Mouse (Mus musculus): ENCODE results near the gene Birc5. TPM values are rescaled to one million over a fixed set of nuclear protein-coding genes. Genes with fewer than 3 reads are reported as not detected.
A peak's percentile ranks its signal among the peaks of the same experiment; 100 is the strongest.

Gene Birc5
- polyA plus RNA-seq, 1 experiment from 2014 or later: 352 TPM

- Histone ChIP-seq H3K4me3 (no peak overlapping the region), H3K4me1 (peaks cover 47% of the 10 kb centered on the region), H3K9me3 (no peaks in the 10 kb centered on the region), H3K27ac (peak overlapping the region; percentile 64), H3K27me3 (no peaks in the 10 kb centered on the region; the same call in 1 of the 2 replicates), H3K36me3 (no peaks in the 10 kb centered on the region), H3K4me2 (peak overlapping the region; percentile 38), H3K9ac (0 out of 2 replicates have a peak overlapping the region, but pooled peaks have one; percentile 20)
- ATAC-seq (ENCODE audit: borderline replicate concordance, extremely low read depth, low FRiP score, low TSS enrichment): peak; percentile 21; the same call in 1 of the 2 replicates
- WGBS: 14% methylated on average over 13 of the region's 13 CpGs
Observed at GRCm38 (mm10) chr11:117877917-117878745, 29.1 kb downstream of the Birc5 start.

- no peak overlapping the region for H3K9ac ChIP-seq
- no peak for ATAC-seq (ENCODE audit: borderline replicate concordance, extremely low read depth, low FRiP score, low TSS enrichment)
- WGBS: 29% methylated on average over 8 of the region's 8 CpGs
- H3K36me3 ChIP-seq: no peaks in the 10 kb centered on the region
- no peaks in the 10 kb centered on the region; the same call in 1 of the 2 replicates for H3K27me3 ChIP-seq
- peak overlapping the region; percentile 38 for H3K4me2 ChIP-seq
- H3K4me3 ChIP-seq: no peak overlapping the region
- peaks cover 47% of the 10 kb centered on the region for H3K4me1 ChIP-seq
- H3K9me3 ChIP-seq: no peaks in the 10 kb centered on the region
- peak overlapping the region; percentile 64 for H3K27ac ChIP-seq
Observed at GRCm38 (mm10) chr11:117878892-117879291, 29.8 kb downstream of the Birc5 start.

GRCm38 (mm10) chr11:117879676-117880075 is 30.6 kb downstream of the Birc5 start:
- no peaks in the 10 kb centered on the region; the same call in 1 of the 2 replicates for H3K27me3 ChIP-seq
- H3K9me3 ChIP-seq: no peaks in the 10 kb centered on the region
- no peak overlapping the region for H3K4me3 ChIP-seq
- no peak overlapping the region for H3K27ac ChIP-seq
- H3K4me2 ChIP-seq: no peak overlapping the region
- H3K36me3 ChIP-seq: no peaks in the 10 kb centered on the region
- H3K9ac ChIP-seq: no peak overlapping the region
- no peak for ATAC-seq (ENCODE audit: borderline replicate concordance, extremely low read depth, low FRiP score, low TSS enrichment)
- peaks cover 47% of the 10 kb centered on the region for H3K4me1 ChIP-seq
- 84% methylated on average over 6 of the region's 6 CpGs for WGBS

- Histone ChIP-seq H3K4me3 (no peak overlapping the region), H3K27ac (0 out of 2 replicates have a peak overlapping the region, but pooled peaks have one; percentile 4), H3K9me3 (no peaks in the 10 kb centered on the region), H3K4me1 (peaks cover 47% of the 10 kb centered on the region), H3K36me3 (no peaks in the 10 kb centered on the region), H3K4me2 (no peak overlapping the region), H3K9ac (no peak overlapping the region), H3K27me3 (no peaks in the 10 kb centered on the region; the same call in 1 of the 2 replicates)
- ATAC-seq (ENCODE audit: borderline replicate concordance, extremely low read depth, low FRiP score, low TSS enrichment): no peak
- whole genome bisulfite sequencing: 82% methylated on average over 9 of the region's 9 CpGs
Observed at GRCm38 (mm10) chr11:117880336-117880976, 31.4 kb downstream of the Birc5 start.

GRCm38 (mm10) chr11:117880977-117881358 is 31.9 kb downstream of the Birc5 start:
- no peak overlapping the region for H3K4me2 ChIP-seq
- no peaks in the 10 kb centered on the region; the same call in 1 of the 2 replicates for H3K27me3 ChIP-seq
- H3K9ac ChIP-seq: peak overlapping the region; percentile 8; the same call in 1 of the 2 replicates
- H3K4me3 ChIP-seq: no peak overlapping the region
- ATAC-seq (ENCODE audit: borderline replicate concordance, extremely low read depth, low FRiP score, low TSS enrichment): no peak
- no peaks in the 10 kb centered on the region for H3K9me3 ChIP-seq
- WGBS: 72% methylated on average over 6 of the region's 6 CpGs
- H3K4me1 ChIP-seq: peaks cover 45% of the 10 kb centered on the region
- peak overlapping the region; percentile 84 for H3K27ac ChIP-seq
- H3K36me3 ChIP-seq: no peaks in the 10 kb centered on the region

GRCm38 (mm10) chr11:117881787-117882186 is 32.7 kb downstream of the Birc5 start:
- H3K9me3 ChIP-seq: no peaks in the 10 kb centered on the region
- H3K36me3 ChIP-seq: no peaks in the 10 kb centered on the region
- H3K4me1 ChIP-seq: peaks cover 46% of the 10 kb centered on the region
- no peaks in the 10 kb centered on the region; the same call in 1 of the 2 replicates for H3K27me3 ChIP-seq
- 0 out of 2 replicates have a peak overlapping the region, but pooled peaks have one; percentile 8 for H3K9ac ChIP-seq
- no peak overlapping the region for H3K4me3 ChIP-seq
- peak; percentile 71; the same call in 1 of the 2 replicates for ATAC-seq (ENCODE audit: borderline replicate concordance, extremely low read depth, low FRiP score, low TSS enrichment)
- peak overlapping the region; percentile 84 for H3K27ac ChIP-seq
- peak overlapping the region; percentile 7; the same call in 1 of the 2 replicates for H3K4me2 ChIP-seq
- 4% methylated on average over 8 of the region's 8 CpGs for WGBS

- Histone ChIP-seq H3K27ac (peak overlapping the region; percentile 84), H3K4me2 (0 out of 2 replicates have a peak overlapping the region, but pooled peaks have one; percentile 7), H3K27me3 (no peaks in the 10 kb centered on the region; the same call in 1 of the 2 replicates), H3K4me3 (no peak overlapping the region), H3K9me3 (no peaks in the 10 kb centered on the region), H3K4me1 (peaks cover 46% of the 10 kb centered on the region), H3K36me3 (no peaks in the 10 kb centered on the region), H3K9ac (no peak overlapping the region)
- ATAC-seq (ENCODE audit: borderline replicate concordance, extremely low read depth, low FRiP score, low TSS enrichment): 0 out of 2 replicates have a peak, but pooled peaks have one; percentile 6
- 58% methylated on average over 1 of the region's 1 CpGs for WGBS
Observed at GRCm38 (mm10) chr11:117882208-117882607, 33.2 kb downstream of the Birc5 start.

- no peaks in the 10 kb centered on the region for H3K27me3 ChIP-seq
- no peak for ATAC-seq (ENCODE audit: borderline replicate concordance, extremely low read depth, low FRiP score, low TSS enrichment)
- 29% methylated on average over 5 of the region's 5 CpGs for WGBS
- no peaks in the 10 kb centered on the region for H3K9me3 ChIP-seq
- no peak overlapping the region for H3K4me2 ChIP-seq
- H3K4me3 ChIP-seq: no peak overlapping the region
- peaks cover 51% of the 10 kb centered on the region for H3K4me1 ChIP-seq
- H3K27ac ChIP-seq: no peak overlapping the region
- H3K9ac ChIP-seq: no peak overlapping the region
- H3K36me3 ChIP-seq: no peaks in the 10 kb centered on the region
Observed at GRCm38 (mm10) chr11:117886000-117886399, 36.9 kb downstream of the Birc5 start.

- Histone ChIP-seq H3K9ac (no peak overlapping the region), H3K9me3 (no peaks in the 10 kb centered on the region), H3K27ac (no peak overlapping the region), H3K36me3 (no peaks in the 10 kb centered on the region), H3K4me1 (peaks cover 36% of the 10 kb centered on the region), H3K4me3 (no peak overlapping the region), H3K4me2 (peak overlapping the region; percentile 55), H3K27me3 (no peaks in the 10 kb centered on the region)
- no peak for ATAC-seq (ENCODE audit: borderline replicate concordance, extremely low read depth, low FRiP score, low TSS enrichment)
- 28% methylated on average over 20 of the region's 20 CpGs for WGBS
Observed at GRCm38 (mm10) chr11:117888168-117888852, 39.3 kb downstream of the Birc5 start.

GRCm38 (mm10) chr11:117888853-117889822 is 40.1 kb downstream of the Birc5 start:
- H3K27me3 ChIP-seq: no peaks in the 10 kb centered on the region
- peak overlapping the region; percentile 37 for H3K9ac ChIP-seq
- H3K36me3 ChIP-seq: no peaks in the 10 kb centered on the region
- H3K9me3 ChIP-seq: no peaks in the 10 kb centered on the region
- H3K27ac ChIP-seq: 0 out of 2 replicates have a peak overlapping the region, but pooled peaks have one; percentile 16
- WGBS: 12% methylated on average over 33 of the region's 33 CpGs
- peak overlapping the region; percentile 17 for H3K4me3 ChIP-seq
- peak overlapping the region; percentile 55 for H3K4me2 ChIP-seq
- peaks cover 36% of the 10 kb centered on the region for H3K4me1 ChIP-seq
- ATAC-seq (ENCODE audit: borderline replicate concordance, extremely low read depth, low FRiP score, low TSS enrichment): peak; percentile 27; the same call in 1 of the 2 replicates

Data from lung, embryonic 15.5 days (tissue).